ENCODE assay signal across 16 mouse cellular contexts in genomic region chr10:10827308-10827707, GRCm38 (mm10).
DNase-seq lines count a peak whose midpoint lies in the region.
"Had no signal": no experiment of that assay in that cellular context is flagged by ENCODE, and none has a peak within 500 bp of the region (broad histone marks: within the 10 kb centered on the region; RNA-seq: fewer than 3 reads in every experiment).

No protein-coding gene starts in this region.

- intact Hi-C loops in gastrocnemius, postnatal 36 days (cut with DNase I): no loop called here

- peak; percentile 41 to 48 for DNase-seq in cerebellum, adult 18-20 months
- no peak for DNase-seq in cerebellum, adult 9-11 months
- peak; percentile 18 for DNase-seq in retina, postnatal 1 day
- DNase-seq in retina, embryonic 14.5 days (ENCODE audit: low spot score): no peak
- peak; percentile 61 to 72 for DNase-seq in cerebellum, postnatal 10 days
- DNase-seq in gastrocnemius, postnatal 36 days: no peak
- DNase-seq in spleen, adult 12 weeks (ENCODE audit: low spot score): no peak
- DNase-seq: adrenal gland, adult 8-10 months; gastrocnemius, adult 2 months; heart, postnatal 10 days; kidney, adult 11 months; kidney, postnatal 14 days; lung, embryonic 14.5 days; right cerebral cortex, adult 18-20 months; thymus, adult 18-20 months; thymus, postnatal 36 days had no signal

Comparison
In these comparisons a context has a peak if more than half of its experiments do, and no peak if none do; other contexts are left out.
1. DNase-seq: peak in cerebellum, adult 18-20 months (2 of 2), retina, postnatal 1 day (single experiment) and cerebellum, postnatal 10 days (2 of 2); none in cerebellum, adult 9-11 months (single experiment), retina, embryonic 14.5 days (single experiment), gastrocnemius, postnatal 36 days (0 of 2) and spleen, adult 12 weeks (single experiment).